Mouse (Mus musculus): ENCODE measurements around the gene Krt34.

- no peak for TF ChIP-seq CTCF (IDR thresholded peaks at IDR 0.05; ENCODE audit: control insufficient read depth, insufficient read depth, insufficient read length)
- no peak for TF ChIP-seq CEBPB (IDR thresholded peaks at IDR 0.05; ENCODE audit: low read depth)
- no peak for TF ChIP-seq USF1 (IDR thresholded peaks at IDR 0.05; ENCODE audit: low read depth)
- no peak for TF ChIP-seq MYOG (IDR thresholded peaks at IDR 0.05; ENCODE audit: control insufficient read depth, extremely low read depth, insufficient read length)
- TF ChIP-seq MAX (IDR thresholded peaks at IDR 0.05): no peak
- TF ChIP-seq FOSL1 (IDR thresholded peaks at IDR 0.05; ENCODE audit: insufficient read depth, low read length, poor library complexity, severe bottlenecking): no peak
- no peak for TF ChIP-seq MYOD1 (IDR thresholded peaks at IDR 0.05; ENCODE audit: control insufficient read depth, insufficient read length, low read depth)
These were observed 11.6 kb downstream of the Krt34 start, which contains the start of gene Krt33b for GRCm38 (mm10) chr11:100029768-100030167.

All from C2C12 (cell line).